Mouse (Mus musculus) liver, adult 2 months (tissue): ENCODE measurements around the gene Rbbp5.

Experiments
- CTCF ChIP-seq: fragments of 200-500 bp; IDR thresholded peaks from 2 replicates; pipeline ENCODE4 v1.5.1; 2011; ENCODE audit warnings: low read depth, low read length, control low read depth
- POLR2A ChIP-seq: fragments of 200-500 bp; IDR thresholded peaks from 2 replicates; pipeline ENCODE4 v1.6.1; 2011; ENCODE audit warnings: low read length, control low read depth; ENCODE audit not compliant: insufficient read depth; ENCODE audit errors: extremely low read depth

GRCm38 (mm10) chr1:132469519-132469918 lies 7.6 kb upstream of the Rbbp5 start:
- TF ChIP-seq POLR2A = no peak
- no peak for TF ChIP-seq CTCF
